Mouse (Mus musculus) embryonic facial prominence, embryonic 15.5 days (tissue): Measurements from ENCODE around the gene Hrasls. TPM values are rescaled to one million over a fixed set of nuclear protein-coding genes. Genes with fewer than 3 reads are reported as not detected.

Source experiments
- ATAC-seq: fragments of 200-750 bp; cut with Nextera tagmentation; 2 replicates; pipeline ENCODE4 v1.8.0; 2017; ENCODE audit warnings: low read depth, moderate TSS enrichment; ENCODE audit not compliant: insufficient number of reproducible peaks, low FRiP score, low TSS enrichment
- H3K27ac ChIP-seq: fragments of 300-500 bp; sonication (generic); replicated peaks from 2 replicates; pipeline ENCODE4 v1.5.1; 2015; ENCODE audit warnings: mild to moderate bottlenecking, inconsistent platforms
- H3K27me3 ChIP-seq: fragments of 300-500 bp; sonication (generic); 2 replicates; pipeline ENCODE4 v1.6.1; 2015; ENCODE audit warnings: inconsistent platforms
- H3K36me3 ChIP-seq: fragments of 300-500 bp; sonication (generic); 2 replicates; pipeline ENCODE4 v1.6.1; 2015; ENCODE audit warnings: mild to moderate bottlenecking, inconsistent platforms
- H3K4me1 ChIP-seq: fragments of 300-500 bp; sonication (generic); 2 replicates; pipeline ENCODE4 v1.6.1; 2015; ENCODE audit warnings: inconsistent platforms
- H3K4me2 ChIP-seq: fragments of 300-500 bp; sonication (generic); replicated peaks from 2 replicates; pipeline ENCODE4 v1.6.1; 2015; ENCODE audit warnings: mild to moderate bottlenecking, inconsistent platforms
- H3K4me3 ChIP-seq: fragments of 300-500 bp; sonication (generic); replicated peaks from 2 replicates; pipeline ENCODE4 v1.5.1; 2015; ENCODE audit warnings: mild to moderate bottlenecking, inconsistent platforms
- H3K9ac ChIP-seq: fragments of 300-500 bp; sonication (generic); 2 replicates; pipeline ENCODE4 v1.6.1; 2015; ENCODE audit warnings: inconsistent platforms
- H3K9me3 ChIP-seq: fragments of 300-500 bp; sonication (generic); replicated peaks from 2 replicates; pipeline ENCODE4 v1.6.1; 2016; ENCODE audit warnings: inconsistent platforms
- WGBS: fragments of 180-500 bp; shearing (Covaris S2); methylation state at CpG from one replicate; pipeline ENCODE4 v1.1.7; 2015; 5-methylcytosine and 5-hydroxymethylcytosine counted together
- polyA plus RNA-seq: library from polyadenylated mRNA; unstranded; fragments of >200 nt; fragmentation: Nextera tagmentation; extraction: Ambion mirVana; gene quantifications from 2 replicates; pipeline ENCODE4 v1.2.1, GENCODE M21; 2015

Gene Hrasls
- 2.2 and 2.6 TPM in 2 replicates for polyA plus RNA-seq

- peak; percentile 82 for ATAC-seq
- Histone ChIP-seq H3K36me3 (no peaks in the 10 kb centered on the region), H3K9me3 (no peaks in the 10 kb centered on the region), H3K4me2 (peak within 1 kb of the TSS; percentile 86), H3K27me3 (peaks cover 21% of the 10 kb centered on the region; the same call in 1 of the 2 replicates), H3K4me3 (peak within 1 kb of the TSS; percentile 40), H3K4me1 (peaks cover 10% of the 10 kb centered on the region; the same call in 1 of the 2 replicates), H3K9ac (0 out of 2 replicates have a peak within 1 kb of the TSS, but pooled peaks have one; percentile 2), H3K27ac (no peak within 1 kb of the TSS)
- 1% methylated on average over 39 of the region's 39 CpGs for WGBS
Measured at GRCm38 (mm10) chr16:29209605-29210411, at the start of gene Hrasls. TSS of gene Hrasls (plus strand) at chr16:29209695.

GRCm38 (mm10) chr16:29162271-29162670, 47.2 kb upstream of the Hrasls start:
- H3K9me3 ChIP-seq, result no peaks in the 10 kb centered on the region
- H3K4me1 ChIP-seq, result no peaks in the 10 kb centered on the region
- no peak overlapping the region for H3K4me2 ChIP-seq
- H3K9ac ChIP-seq, result no peak overlapping the region
- 84% methylated on average over 4 of the region's 4 CpGs for WGBS
- H3K4me3 ChIP-seq, result no peak overlapping the region
- ATAC-seq, result no peak
- H3K27me3 ChIP-seq, result no peaks in the 10 kb centered on the region
- no peaks in the 10 kb centered on the region for H3K36me3 ChIP-seq
- H3K27ac ChIP-seq, result no peak overlapping the region

GRCm38 (mm10) chr16:29167051-29167450, 42.4 kb upstream of the Hrasls start:
- 33% methylated on average over 4 of the region's 4 CpGs for WGBS
- Histone ChIP-seq H3K9ac (no peak overlapping the region), H3K27ac (no peak overlapping the region), H3K4me1 (no peaks in the 10 kb centered on the region), H3K4me3 (no peak overlapping the region), H3K27me3 (no peaks in the 10 kb centered on the region), H3K9me3 (no peaks in the 10 kb centered on the region), H3K4me2 (no peak overlapping the region), H3K36me3 (no peaks in the 10 kb centered on the region)
- no peak for ATAC-seq

GRCm38 (mm10) chr16:29171741-29172140, 37.8 kb upstream of the Hrasls start:
- Histone ChIP-seq H3K27me3 (no peaks in the 10 kb centered on the region), H3K36me3 (no peaks in the 10 kb centered on the region), H3K4me2 (no peak overlapping the region), H3K9me3 (no peaks in the 10 kb centered on the region), H3K27ac (no peak overlapping the region), H3K4me1 (no peaks in the 10 kb centered on the region), H3K9ac (no peak overlapping the region), H3K4me3 (no peak overlapping the region)
- ATAC-seq, result no peak
- WGBS, result 71% methylated on average over 5 of the region's 5 CpGs

- Histone ChIP-seq H3K4me2 (no peak overlapping the region), H3K9me3 (no peaks in the 10 kb centered on the region), H3K27ac (no peak overlapping the region), H3K9ac (no peak overlapping the region), H3K27me3 (no peaks in the 10 kb centered on the region), H3K4me3 (no peak overlapping the region), H3K4me1 (no peaks in the 10 kb centered on the region), H3K36me3 (no peaks in the 10 kb centered on the region)
- WGBS, result 90% methylated on average over 2 of the region's 2 CpGs
- no peak for ATAC-seq
Measured at GRCm38 (mm10) chr16:29173201-29173600, 36.3 kb upstream of the Hrasls start.

DNA sequence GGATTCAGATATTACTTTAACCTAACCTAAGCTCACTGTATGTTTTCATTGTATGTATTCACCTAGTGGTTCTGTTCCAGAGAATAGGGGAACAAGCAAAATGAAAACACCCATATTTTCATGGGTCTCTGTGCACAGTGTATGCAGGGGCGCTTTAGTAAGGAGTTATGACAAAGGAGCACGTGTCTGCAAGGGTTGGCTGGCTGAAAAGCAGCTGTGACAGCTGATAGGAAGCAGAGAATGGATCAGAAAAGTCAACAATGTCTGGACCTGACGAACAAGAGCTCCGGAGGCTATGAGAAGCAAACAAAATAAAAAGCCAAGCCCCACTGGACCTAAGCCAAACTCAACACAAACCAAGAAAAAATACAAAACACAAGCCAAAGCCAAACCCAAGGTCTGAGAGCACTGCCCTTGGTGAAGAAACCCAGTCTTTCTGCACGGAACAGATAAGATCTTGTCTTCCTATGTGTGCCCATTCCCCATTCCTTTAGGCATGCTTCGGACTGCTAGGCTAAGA, 34.6 kb upstream of the Hrasls start:
- no peak for ATAC-seq
- no peaks in the 10 kb centered on the region for H3K36me3 ChIP-seq
- H3K4me1 ChIP-seq, result no peaks in the 10 kb centered on the region
- no peaks in the 10 kb centered on the region for H3K9me3 ChIP-seq
- WGBS, result 56% methylated on average over 6 of the region's 6 CpGs
- no peak overlapping the region for H3K4me2 ChIP-seq
- H3K27ac ChIP-seq, result no peak overlapping the region
- H3K4me3 ChIP-seq, result no peak overlapping the region
- H3K27me3 ChIP-seq, result no peaks in the 10 kb centered on the region
- H3K9ac ChIP-seq, result no peak overlapping the region

- no peaks in the 10 kb centered on the region for H3K9me3 ChIP-seq
- WGBS, result 46% methylated on average over 5 of the region's 5 CpGs
Measured at GRCm38 (mm10) chr16:29192911-29193310, 16.6 kb upstream of the Hrasls start.

DNA sequence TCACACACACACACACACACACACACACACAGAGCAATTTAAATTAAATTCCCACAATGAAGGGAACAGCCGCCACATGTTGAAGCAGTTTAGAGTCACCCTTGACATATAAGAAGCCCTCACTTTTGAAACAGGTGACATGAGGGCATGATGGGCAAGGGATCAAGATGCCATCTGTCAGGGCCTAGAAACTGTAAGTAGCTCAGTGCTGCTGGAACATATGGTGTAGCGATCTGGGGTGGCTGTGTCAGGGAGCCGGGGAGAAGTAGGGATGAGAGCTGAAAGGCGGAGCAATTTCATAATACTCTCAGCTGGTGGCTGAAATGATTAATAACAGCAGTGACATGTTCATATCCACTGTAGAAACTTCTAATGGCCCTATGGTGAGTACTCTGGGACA, 15.5 kb upstream of the Hrasls start:
- no peak overlapping the region for H3K4me3 ChIP-seq
- WGBS, result 49% methylated on average over 4 of the region's 4 CpGs
- H3K9ac ChIP-seq, result no peak overlapping the region
- ATAC-seq, result peak; percentile 60; the same call in 1 of the 2 replicates
- no peak overlapping the region for H3K27ac ChIP-seq
- no peaks in the 10 kb centered on the region for H3K27me3 ChIP-seq
- H3K4me2 ChIP-seq, result no peak overlapping the region
- peaks cover 9% of the 10 kb centered on the region; the same call in 1 of the 2 replicates for H3K4me1 ChIP-seq
- no peaks in the 10 kb centered on the region for H3K36me3 ChIP-seq
- H3K9me3 ChIP-seq, result no peaks in the 10 kb centered on the region

More at GRCm38 (mm10) chr16:29192911-29193310, 16.6 kb upstream of the Hrasls start:
- Histone ChIP-seq H3K4me3 (no peak overlapping the region), H3K4me1 (no peaks in the 10 kb centered on the region), H3K27me3 (no peaks in the 10 kb centered on the region), H3K4me2 (no peak overlapping the region), H3K27ac (no peak overlapping the region), H3K36me3 (no peaks in the 10 kb centered on the region), H3K9ac (no peak overlapping the region)
- no peak for ATAC-seq

DNA sequence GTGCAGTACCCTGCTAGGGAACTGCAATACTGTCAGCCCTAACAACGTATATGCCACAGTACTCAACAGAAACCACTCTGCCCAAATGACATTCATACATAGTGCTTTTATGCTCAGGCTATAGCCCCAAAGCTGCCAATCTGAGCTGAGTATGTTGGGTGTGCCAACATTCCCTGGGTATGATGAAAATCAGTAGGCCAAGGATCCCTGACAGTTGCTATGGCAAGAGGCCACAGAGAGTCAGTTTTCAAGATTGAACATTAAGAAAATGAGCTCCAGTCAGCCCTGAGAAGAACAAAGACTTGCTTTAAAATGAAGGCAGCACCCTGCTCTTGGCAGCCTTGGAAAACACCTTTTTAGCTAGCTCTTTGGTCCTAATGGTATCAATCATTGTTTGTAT, 14.3 kb upstream of the Hrasls start:
- H3K4me3 ChIP-seq, result no peak overlapping the region
- ATAC-seq, result no peak
- H3K9me3 ChIP-seq, result no peaks in the 10 kb centered on the region
- H3K27me3 ChIP-seq, result no peaks in the 10 kb centered on the region
- WGBS, result 68% methylated on average over 1 of the region's 1 CpGs
- no peak overlapping the region for H3K4me2 ChIP-seq
- no peak overlapping the region for H3K9ac ChIP-seq
- peaks cover 10% of the 10 kb centered on the region; the same call in 1 of the 2 replicates for H3K4me1 ChIP-seq
- H3K36me3 ChIP-seq, result no peaks in the 10 kb centered on the region
- no peak overlapping the region for H3K27ac ChIP-seq

DNA sequence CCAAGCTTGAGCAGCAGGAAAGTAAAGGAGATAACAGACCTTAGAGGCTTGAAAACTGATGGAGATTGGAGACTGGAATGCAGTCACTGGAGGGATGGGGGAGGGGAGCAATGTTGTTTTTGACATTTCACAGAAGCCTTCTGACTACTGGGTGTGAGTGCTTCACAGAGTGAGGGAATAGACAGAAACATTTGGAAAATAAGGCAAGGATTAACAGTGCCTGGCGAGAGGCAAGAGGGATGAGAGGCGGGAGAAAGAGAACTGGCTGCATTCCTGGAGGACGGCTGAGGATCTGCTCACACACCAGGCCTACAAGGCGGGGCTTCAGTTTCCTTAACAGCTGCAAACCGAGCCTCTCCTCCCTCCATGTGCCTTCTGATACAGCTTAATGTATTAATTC, 11.0 kb upstream of the Hrasls start:
- H3K27me3 ChIP-seq, result no peaks in the 10 kb centered on the region
- H3K36me3 ChIP-seq, result no peaks in the 10 kb centered on the region
- H3K4me3 ChIP-seq, result no peak overlapping the region
- peak; percentile 63 for ATAC-seq
- H3K9me3 ChIP-seq, result no peaks in the 10 kb centered on the region
- 5% methylated on average over 5 of the region's 5 CpGs for WGBS
- no peak overlapping the region for H3K4me2 ChIP-seq
- H3K9ac ChIP-seq, result no peak overlapping the region
- H3K27ac ChIP-seq, result no peak overlapping the region
- H3K4me1 ChIP-seq, result peaks cover 10% of the 10 kb centered on the region; the same call in 1 of the 2 replicates

GRCm38 (mm10) chr16:29201146-29201545, 8.3 kb upstream of the Hrasls start:
- 76% methylated on average over 2 of the region's 2 CpGs for WGBS
- no peaks in the 10 kb centered on the region for H3K9me3 ChIP-seq
- H3K4me3 ChIP-seq, result no peak overlapping the region
- no peak for ATAC-seq
- peaks cover 10% of the 10 kb centered on the region; the same call in 1 of the 2 replicates for H3K4me1 ChIP-seq
- no peaks in the 10 kb centered on the region for H3K27me3 ChIP-seq
- no peak overlapping the region for H3K27ac ChIP-seq
- no peak overlapping the region for H3K9ac ChIP-seq
- no peak overlapping the region for H3K4me2 ChIP-seq
- H3K36me3 ChIP-seq, result no peaks in the 10 kb centered on the region
